ENCODE assay signal across 15 mouse cellular contexts in genomic region chr12:40596020-40596419, GRCm38 (mm10).
"Had no signal": no experiment of that assay in that cellular context is flagged by ENCODE, and none has a peak within 500 bp of the region (broad histone marks: within the 10 kb centered on the region; RNA-seq: fewer than 3 reads in every experiment).

No protein-coding gene starts in this region.

- H3K27ac ChIP-seq: limb, embryonic 13.5 days; liver, embryonic 12.5 days; midbrain, embryonic 10.5 days; neural tube, embryonic 13.5 days; stomach, embryonic 15.5 days had no signal

- H3K4me3 ChIP-seq: limb, embryonic 13.5 days; liver, embryonic 12.5 days; midbrain, embryonic 10.5 days; neural tube, embryonic 13.5 days; stomach, embryonic 15.5 days had no signal

- DNase-seq: kidney, adult 18-20 months; kidney, postnatal 14 days; layer of hippocampus, postnatal 36 days; left cerebral cortex, postnatal 4 days; lung, embryonic 14.5 days; lung, postnatal 10 days; lung, postnatal 4 days; retina, postnatal 1 day; thymus, adult 2 months; thymus, postnatal 25 days had no signal

- H3K27me3 ChIP-seq: limb, embryonic 13.5 days; liver, embryonic 12.5 days; neural tube, embryonic 13.5 days; stomach, embryonic 15.5 days had no signal

- H3K9ac ChIP-seq: limb, embryonic 13.5 days; liver, embryonic 12.5 days; lung, embryonic 14.5 days; neural tube, embryonic 13.5 days; stomach, embryonic 15.5 days had no signal

- H3K36me3 ChIP-seq: limb, embryonic 13.5 days; liver, embryonic 12.5 days; midbrain, embryonic 10.5 days; neural tube, embryonic 13.5 days; stomach, embryonic 15.5 days had no signal

- H3K4me1 ChIP-seq: limb, embryonic 13.5 days; liver, embryonic 12.5 days; neural tube, embryonic 13.5 days; stomach, embryonic 15.5 days had no signal

- H3K4me2 ChIP-seq: limb, embryonic 13.5 days; liver, embryonic 12.5 days; lung, embryonic 14.5 days; neural tube, embryonic 13.5 days; stomach, embryonic 15.5 days had no signal

- H3K9me3 ChIP-seq: limb, embryonic 13.5 days; liver, embryonic 12.5 days; midbrain, embryonic 10.5 days; neural tube, embryonic 13.5 days; stomach, embryonic 15.5 days had no signal

- ATAC-seq: liver, embryonic 12.5 days had no signal
